Mouse (Mus musculus) layer of hippocampus, postnatal 10 days (tissue): ENCODE measurements around the gene Card19. TPM values are rescaled to one million over a fixed set of nuclear protein-coding genes. Genes with fewer than 3 reads are reported as not detected.
A peak's percentile ranks its signal among the peaks of the same experiment; 100 is the strongest.

Experiments
- DNase-seq, 2 experiments: peaks; one replicate each; pipeline ENCODE4 v3.0.0; 2021; ENCODE audit warnings: low spot score in 2 of 2
- total RNA-seq, 2 experiments: library from RNA; stranded (reverse); gene quantifications; 2 replicates each; pipeline ENCODE4 v1.2.3; 2021

Card19 gene
- total RNA-seq, 2 experiments from 2014 or later: 13.2 to 13.5 TPM

GRCm38 (mm10) chr13:49233792-49234572, 18.1 kb upstream of the Card19 start:
- no peak for DNase-seq

- no peak for DNase-seq
These were observed 9.8 kb upstream of the Card19 start for GRCm38 (mm10) chr13:49225633-49226032.

GRCm38 (mm10) chr13:49225159-49225558, 9.3 kb upstream of the Card19 start:
- no peak for DNase-seq

- DNase-seq: no peak
These were observed 8.9 kb upstream of the Card19 start for GRCm38 (mm10) chr13:49224729-49225128.

- DNase-seq: no peak
These were observed 8.5 kb upstream of the Card19 start for GRCm38 (mm10) chr13:49224314-49224713.

- no peak for DNase-seq
These were observed 5.1 kb upstream of the Card19 start for GRCm38 (mm10) chr13:49220912-49221311.

GRCm38 (mm10) chr13:49219367-49219766, 3.5 kb upstream of the Card19 start:
- no peak for DNase-seq

GRCm38 (mm10) chr13:49218651-49219050, 2.8 kb upstream of the Card19 start:
- DNase-seq: no peak

GRCm38 (mm10) chr13:49216808-49217561, 1.1 kb upstream of the Card19 start:
- DNase-seq: no peak

GRCm38 (mm10) chr13:49216220-49216552, 349 bp upstream of the Card19 start:
- DNase-seq: no peak

GRCm38 (mm10) chr13:49215128-49215503, 721 bp downstream of the Card19 start:
- no peak for DNase-seq

GRCm38 (mm10) chr13:49214454-49214853, 1.4 kb downstream of the Card19 start:
- no peak for DNase-seq

- peak in 1 of 2 experiments; percentile 39 for DNase-seq
These were observed 2.3 kb downstream of the Card19 start for GRCm38 (mm10) chr13:49213531-49213932.

GRCm38 (mm10) chr13:49212711-49213500, 2.9 kb downstream of the Card19 start:
- DNase-seq: no peak

- DNase-seq: no peak
These were observed 6.5 kb downstream of the Card19 start for GRCm38 (mm10) chr13:49209306-49209705.

- no peak for DNase-seq
These were observed 9.5 kb downstream of the Card19 start for GRCm38 (mm10) chr13:49206341-49206740.

- DNase-seq: peak; percentile 90 to 91
These were observed 10.3 kb downstream of the Card19 start for GRCm38 (mm10) chr13:49205381-49205998.

GRCm38 (mm10) chr13:49202556-49202955, 13.3 kb downstream of the Card19 start:
- DNase-seq: no peak

- no peak for DNase-seq
These were observed 15.1 kb downstream of the Card19 start for GRCm38 (mm10) chr13:49200688-49201087.

GRCm38 (mm10) chr13:49199891-49200290, 15.9 kb downstream of the Card19 start:
- no peak for DNase-seq

GRCm38 (mm10) chr13:49198734-49199133, 17.1 kb downstream of the Card19 start:
- no peak for DNase-seq
